Mouse (Mus musculus) urinary bladder, postnatal 25 days (tissue): ENCODE results near the gene Cryab.

Experiments used
- DNase-seq: peaks from one replicate; pipeline ENCODE4 v3.0.0; 2022; ENCODE audit warnings: low spot score

Cryab gene

DNA sequence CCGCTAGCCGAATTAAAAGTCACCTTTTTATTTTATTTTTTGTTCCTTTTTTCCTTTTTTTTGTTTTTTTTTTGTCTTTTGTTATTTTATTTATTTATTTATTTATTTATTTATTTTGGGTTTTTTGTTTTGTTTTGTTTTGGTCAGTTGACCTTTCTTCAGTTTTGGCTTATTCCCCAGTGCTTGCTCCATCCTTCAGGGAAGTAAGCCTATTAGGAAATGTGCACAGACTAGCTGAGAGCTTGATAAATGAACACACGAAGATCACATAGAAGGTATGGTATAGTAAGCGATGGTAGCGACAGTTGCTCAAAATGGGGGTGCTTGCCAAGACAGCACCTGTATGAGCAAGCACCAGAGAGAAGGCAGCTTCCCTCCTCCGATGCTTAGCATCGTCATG is 46.5 kb downstream of the Cryab start:
- no peak for DNase-seq

DNA sequence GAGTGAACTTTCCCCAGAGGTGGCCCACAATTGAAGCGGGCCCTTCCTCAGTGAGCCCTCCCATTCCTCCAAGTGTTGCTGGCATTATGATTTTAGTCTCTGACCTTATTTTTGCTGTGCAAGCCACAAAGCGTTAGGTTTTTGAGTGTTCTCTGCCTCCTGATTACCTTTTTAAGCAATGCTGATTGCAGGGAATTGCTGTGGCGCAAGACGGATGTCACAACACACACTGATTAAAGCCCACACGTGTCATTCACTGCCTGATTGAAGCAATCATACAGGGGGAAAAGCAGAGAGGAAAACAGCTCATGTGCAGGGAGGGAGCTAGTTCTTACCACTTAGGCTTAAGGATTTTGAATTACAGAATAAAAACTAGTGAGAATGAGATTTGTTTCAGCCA is 47.2 kb downstream of the Cryab start:
- DNase-seq, result no peak

DNA sequence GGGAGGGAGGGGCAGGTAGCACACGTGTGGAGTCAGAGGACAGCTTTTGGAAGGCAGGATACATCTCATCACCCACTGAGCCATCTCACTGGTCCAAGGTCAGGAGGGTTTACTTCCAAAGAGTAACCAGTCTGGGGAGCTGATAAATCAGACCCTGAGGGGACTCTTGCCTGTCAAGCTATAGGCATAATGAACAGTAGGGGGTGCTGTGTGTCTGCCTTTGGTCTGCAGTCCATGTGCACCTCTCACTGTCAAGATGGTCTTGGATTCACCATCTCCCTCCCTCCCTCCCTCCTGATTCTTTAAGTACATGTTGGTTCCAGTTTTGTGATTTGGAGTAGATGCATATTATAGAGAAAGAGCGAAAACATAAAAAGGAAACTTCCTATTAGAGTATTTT is 49.9 kb downstream of the Cryab start:
- no peak for DNase-seq

DNA sequence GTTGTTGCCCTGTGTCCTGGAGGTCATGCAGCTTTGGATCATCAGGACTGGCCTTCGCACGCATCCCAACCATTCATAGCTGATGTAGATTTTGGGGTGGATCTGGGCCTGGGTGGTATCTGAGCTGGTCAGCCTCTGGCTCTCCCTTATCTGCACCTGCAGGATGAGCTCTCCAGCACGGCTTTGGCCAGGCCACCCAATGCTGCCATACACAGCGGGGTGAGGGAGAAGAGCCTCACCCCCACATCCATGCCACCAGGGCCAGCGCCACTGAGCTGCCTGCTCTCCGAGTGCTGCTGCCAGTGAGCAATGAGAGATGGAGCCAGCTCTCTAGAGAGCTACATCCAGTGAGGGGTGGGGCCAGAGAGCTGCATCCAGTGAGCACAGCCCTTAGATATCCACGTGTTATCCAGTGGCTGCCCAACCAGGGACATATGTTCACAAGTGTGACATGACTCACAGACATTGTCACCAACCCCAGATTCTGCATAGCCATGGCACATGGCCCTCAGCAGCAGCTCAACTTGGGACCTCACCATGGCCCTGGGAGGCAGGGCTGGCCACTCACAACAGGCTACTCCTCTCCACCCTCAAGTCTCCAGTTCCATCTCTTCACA is 52.0 kb downstream of the Cryab start:
- DNase-seq, result no peak
